Mouse (Mus musculus): ENCODE measurements around the gene Rnf167.

- TF ChIP-seq CTCF (IDR thresholded peaks at IDR 0.05; ENCODE audit: control insufficient read depth, insufficient read depth, insufficient replicate concordance, low read depth, low read length), result no peak
- TF ChIP-seq POLR2A (IDR thresholded peaks at IDR 0.05; ENCODE audit: control insufficient read depth, low read depth, low read length), result no peak
Measured at GRCm38 (mm10) chr11:70652029-70652883, 5.2 kb downstream of the Rnf167 start.
